Mouse (Mus musculus): Measurements from ENCODE around the gene Plpp1.

The Plpp1 gene

GRCm38 (mm10) chr13:112857921-112858320, 57.3 kb downstream of the Plpp1 start:
- no peak for DNase-seq (ENCODE audit: extremely low read depth, insufficient read length, low spot score)

GRCm38 (mm10) chr13:112859574-112860134, 59.1 kb downstream of the Plpp1 start:
- DNase-seq (ENCODE audit: extremely low read depth, insufficient read length, low spot score): no peak

GRCm38 (mm10) chr13:112860370-112860769, 59.8 kb downstream of the Plpp1 start:
- no peak for DNase-seq (ENCODE audit: extremely low read depth, insufficient read length, low spot score)

- DNase-seq (ENCODE audit: extremely low read depth, insufficient read length, low spot score): no peak
Measured at GRCm38 (mm10) chr13:112860911-112861310, 60.3 kb downstream of the Plpp1 start.

GRCm38 (mm10) chr13:112861825-112862306, 61.3 kb downstream of the Plpp1 start:
- DNase-seq (ENCODE audit: extremely low read depth, insufficient read length, low spot score): peak; percentile 76

- DNase-seq (ENCODE audit: extremely low read depth, insufficient read length, low spot score): no peak
Measured at GRCm38 (mm10) chr13:112862342-112862741, 61.8 kb downstream of the Plpp1 start.

- no peak for DNase-seq (ENCODE audit: extremely low read depth, insufficient read length, low spot score)
Measured at GRCm38 (mm10) chr13:112862978-112863677, 62.5 kb downstream of the Plpp1 start.

- DNase-seq (ENCODE audit: extremely low read depth, insufficient read length, low spot score): no peak
Measured at GRCm38 (mm10) chr13:112866782-112867181, 66.2 kb downstream of the Plpp1 start.

GRCm38 (mm10) chr13:112867381-112867780, 66.8 kb downstream of the Plpp1 start:
- no peak for DNase-seq (ENCODE audit: extremely low read depth, insufficient read length, low spot score)

GRCm38 (mm10) chr13:112870039-112870690, 69.6 kb downstream of the Plpp1 start:
- DNase-seq (ENCODE audit: extremely low read depth, insufficient read length, low spot score): no peak

GRCm38 (mm10) chr13:112871500-112872266, 71.1 kb downstream of the Plpp1 start:
- no peak for DNase-seq (ENCODE audit: extremely low read depth, insufficient read length, low spot score)

GRCm38 (mm10) chr13:112887234-112887633, 86.6 kb downstream of the Plpp1 start:
- no peak for DNase-seq (ENCODE audit: extremely low read depth, insufficient read length, low spot score)

GRCm38 (mm10) chr13:112902176-112902575, 101.6 kb downstream of the Plpp1 start:
- no peak for DNase-seq (ENCODE audit: extremely low read depth, insufficient read length, low spot score)

GRCm38 (mm10) chr13:112909663-112910062, 109.1 kb downstream of the Plpp1 start:
- DNase-seq (ENCODE audit: extremely low read depth, insufficient read length, low spot score): no peak

GRCm38 (mm10) chr13:112910434-112910833, 109.8 kb downstream of the Plpp1 start:
- no peak for DNase-seq (ENCODE audit: extremely low read depth, insufficient read length, low spot score)

All from 3134 (cell line).